Mouse (Mus musculus): ENCODE data around the gene Hoxb9. TPM values are rescaled to one million over a fixed set of nuclear protein-coding genes. Genes with fewer than 3 reads are reported as not detected.

Hoxb9 gene
- total and polyA plus RNA-seq, 3 experiments = not detected

GRCm38 (mm10) chr11:96308763-96309162, 37.5 kb downstream of the Hoxb9 start:
- Histone ChIP-seq H3K4me1 (ENCODE audit: control insufficient read depth in 1 of 2, insufficient read depth in 2 of 2) (peaks cover 0 to 21% of the 10 kb centered on the region in 2 experiments; a peak in 2 of 4 replicates), H3K4me3 (replicated peaks in 1 of 3; ENCODE audit: low read depth in 2 of 3, low read length in 2 of 3, poor library complexity in 1 of 3) (no peak overlapping the region), H3K27me3 (replicated peaks) (peaks cover 70% of the 10 kb centered on the region), H3K36me3 (replicated peaks in 1 of 2; ENCODE audit: control insufficient read depth in 1 of 2, insufficient read depth in 1 of 2, low read length in 1 of 2) (no peaks in the 10 kb centered on the region), H3K27ac (ENCODE audit: insufficient read depth, low read depth) (no peak overlapping the region), H3K79me2 (replicated peaks; ENCODE audit: control insufficient read depth, extremely low read depth, insufficient read depth, poor library complexity, severe bottlenecking) (no peaks in the 10 kb centered on the region), H3K4me2 (ENCODE audit: insufficient read depth, low read depth, poor library complexity, severe bottlenecking) (no peak overlapping the region), H3K9me3 (replicated peaks; ENCODE audit: low read length) (peaks cover 2% of the 10 kb centered on the region), H3K9ac (ENCODE audit: insufficient read depth, low read depth) (no peak overlapping the region)
- no peak for DNase-seq (ENCODE audit: extremely low read depth)
- in situ Hi-C loops (cut with MboI; ENCODE audit: low pct_ligation_motif_present, low pct_unique_long_range_greater_than_20kb, low sequenced_read_pairs) = loop anchor here (25.0 kb wide), 1 partner anchor 229 kb away; no protein-coding TSS in a partner anchor
- TF ChIP-seq JUN (IDR thresholded peaks at IDR 0.05; ENCODE audit: insufficient read depth, low read depth, low read length) (no peak), MEF2A (IDR thresholded peaks at IDR 0.05; ENCODE audit: borderline replicate concordance, low read depth, low read length) (no peak), TCF12 (IDR thresholded peaks at IDR 0.05; ENCODE audit: low read depth, low read length) (no peak)
- dilution Hi-C loops (cut with MboI; ENCODE audit: extremely low pct_ligation_motif_present, extremely low pct_unique_long_range_greater_than_20kb, low sequenced_read_pairs) = no loop called here

GRCm38 (mm10) chr11:96309288-96309687, 38.0 kb downstream of the Hoxb9 start:
- no peak overlapping the region for H3K4me2 ChIP-seq (ENCODE audit: insufficient read depth, low read depth, poor library complexity, severe bottlenecking)
- in situ Hi-C loops (cut with MboI; ENCODE audit: low pct_ligation_motif_present, low pct_unique_long_range_greater_than_20kb, low sequenced_read_pairs) = loop anchor here (25.0 kb wide), 1 partner anchor 228 kb away; no protein-coding TSS in a partner anchor
- no peaks in the 10 kb centered on the region for H3K79me2 ChIP-seq (replicated peaks; ENCODE audit: control insufficient read depth, extremely low read depth, insufficient read depth, poor library complexity, severe bottlenecking)
- H3K27me3 ChIP-seq (replicated peaks) = peaks cover 72% of the 10 kb centered on the region
- H3K4me3 ChIP-seq (replicated peaks in 1 of 3; ENCODE audit: low read depth in 2 of 3, low read length in 2 of 3, poor library complexity in 1 of 3) = no peak overlapping the region
- DNase-seq (ENCODE audit: extremely low read depth) = no peak
- H3K4me1 ChIP-seq (ENCODE audit: control insufficient read depth in 1 of 2, insufficient read depth in 2 of 2) = peaks cover 0 to 21% of the 10 kb centered on the region in 2 experiments; a peak in 2 of 4 replicates
- no peak for TF ChIP-seq TCF12 (IDR thresholded peaks at IDR 0.05; ENCODE audit: low read depth, low read length)
- no peak for TF ChIP-seq MAX (IDR thresholded peaks at IDR 0.05; ENCODE audit: low read length)
- TF ChIP-seq MAZ (IDR thresholded peaks at IDR 0.05; ENCODE audit: low read depth, low read length) = no peak
- TF ChIP-seq SIN3A (IDR thresholded peaks at IDR 0.05; ENCODE audit: low read length) = no peak
- TF ChIP-seq JUND (conservative IDR thresholded peaks at IDR 0.05; ENCODE audit: low read depth, low read length) = no peak
- no peak for TF ChIP-seq EP300 (IDR thresholded peaks at IDR 0.05; ENCODE audit: low read length)
- no peak for TF ChIP-seq ZMIZ1 (IDR thresholded peaks at IDR 0.05; ENCODE audit: low read depth, low read length)
- TF ChIP-seq MXI1 (IDR thresholded peaks at IDR 0.05; ENCODE audit: low read depth, low read length) = no peak
- TF ChIP-seq BHLHE40 (IDR thresholded peaks at IDR 0.05; ENCODE audit: low read depth, low read length) = no peak
- TF ChIP-seq ZNF384 (IDR thresholded peaks at IDR 0.05; ENCODE audit: low read depth, low read length) = no peak
- TF ChIP-seq POLR2A (IDR thresholded peaks at IDR 0.05; ENCODE audit: low read depth, low read length) = no peak
- TF ChIP-seq E2F4 (IDR thresholded peaks at IDR 0.05; ENCODE audit: insufficient replicate concordance, low read depth, low read length) = no peak
- TF ChIP-seq HCFC1 (IDR thresholded peaks at IDR 0.05; ENCODE audit: low read depth, low read length) = no peak
- no peak for TF ChIP-seq UBTF (IDR thresholded peaks at IDR 0.05; ENCODE audit: low read depth, low read length)
- no peak for TF ChIP-seq RCOR1 (conservative IDR thresholded peaks at IDR 0.05; ENCODE audit: low read depth, low read length)
- no peak for TF ChIP-seq ETS1 (conservative IDR thresholded peaks at IDR 0.05; ENCODE audit: low read depth, low read length)
- no peaks in the 10 kb centered on the region for H3K9me3 ChIP-seq (replicated peaks; ENCODE audit: low read length)
- H3K9ac ChIP-seq (ENCODE audit: insufficient read depth, low read depth) = no peak overlapping the region
- H3K36me3 ChIP-seq (replicated peaks in 1 of 2; ENCODE audit: control insufficient read depth in 1 of 2, insufficient read depth in 1 of 2, low read length in 1 of 2) = no peaks in the 10 kb centered on the region
- dilution Hi-C loops (cut with MboI; ENCODE audit: extremely low pct_ligation_motif_present, extremely low pct_unique_long_range_greater_than_20kb, low sequenced_read_pairs) = no loop called here
- no peak overlapping the region for H3K27ac ChIP-seq (ENCODE audit: insufficient read depth, low read depth)
